Mouse (Mus musculus): ENCODE data around the gene U2af1l4.

GRCm38 (mm10) chr7:30526399-30526798 is 36.7 kb upstream of the U2af1l4 start:
- no peak for TF ChIP-seq ZC3H11A (IDR thresholded peaks at IDR 0.05; ENCODE audit: borderline replicate concordance, low read depth, low read length)
- TF ChIP-seq MAFK (IDR thresholded peaks at IDR 0.05; ENCODE audit: insufficient read depth, low read depth, low read length) = no peak
- TF ChIP-seq HCFC1 (IDR thresholded peaks at IDR 0.05; ENCODE audit: borderline replicate concordance, insufficient read depth, low read length) = no peak

All from ES-E14 (cell line).